14 mouse cellular contexts compared by ENCODE assay signal in the genomic region with DNA sequence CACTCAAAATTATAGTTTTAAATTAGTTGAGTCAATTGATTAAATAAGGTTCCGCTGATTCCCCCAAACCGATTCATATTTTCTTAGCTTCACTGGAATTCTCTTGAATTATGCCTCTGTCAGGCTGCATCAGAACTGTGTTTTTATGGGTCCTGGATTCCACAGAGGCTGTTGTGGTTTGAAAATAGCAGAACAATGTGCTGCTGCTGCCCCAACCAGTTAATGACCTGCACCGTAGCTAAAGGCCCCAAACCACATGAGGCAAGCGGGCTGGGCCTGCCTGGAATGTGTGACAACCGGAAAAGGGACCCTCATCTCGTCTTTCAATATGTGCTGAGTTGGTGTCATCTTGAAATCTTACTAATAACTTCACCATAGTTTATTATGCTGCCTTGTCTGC.
DNase-seq lines count a peak whose midpoint lies in the region; ATAC-seq and TF ChIP-seq lines count a peak whose summit lies in the region.
"Had no signal": no experiment of that assay in that cellular context is flagged by ENCODE, and none has a peak within 500 bp of the region (broad histone marks: within the 10 kb centered on the region; RNA-seq: fewer than 3 reads in every experiment).

No protein-coding gene starts in this region.

- H3K4me3 ChIP-seq in hindbrain, embryonic 11.5 days (ENCODE audit: low read depth, low read length) = no peak overlapping the region
- no peak overlapping the region for H3K4me3 ChIP-seq in hindbrain, postnatal 0 days (ENCODE audit: low read length)
- H3K4me3 ChIP-seq in limb, embryonic 10.5 days = no peak overlapping the region
- no peak overlapping the region for H3K4me3 ChIP-seq in heart, adult 2 months
- H3K4me3 ChIP-seq: neural tube, embryonic 12.5 days had no signal

- intact Hi-C loops in heart, adult 2 months (cut with DNase I) = no loop called here

- H3K9ac ChIP-seq in hindbrain, embryonic 11.5 days (ENCODE audit: low read depth, low read length) = no peak overlapping the region
- no peak overlapping the region for H3K9ac ChIP-seq in hindbrain, postnatal 0 days (replicated peaks; ENCODE audit: low read length)
- no peak overlapping the region for H3K9ac ChIP-seq in heart, adult 2 months (ENCODE audit: low read depth, low read length)
- H3K9ac ChIP-seq: liver, embryonic 14.5 days; neural tube, embryonic 12.5 days had no signal

- no peak for TF ChIP-seq POLR2A in heart, adult 2 months (IDR thresholded peaks at IDR 0.05; ENCODE audit: insufficient read depth, low read depth, low read length)

- DNase-seq in hindbrain, embryonic 11.5 days (ENCODE audit: low spot score) = peak; percentile 40
- no peak for DNase-seq in hindbrain, postnatal 0 days (ENCODE audit: low spot score)
- DNase-seq in Muller cell, postnatal 12 days (ENCODE audit: inconsistent ontology term) = peak; percentile 80
- peak; percentile 40 for DNase-seq in embryo, embryonic 10 days (ENCODE audit: low spot score)
- no peak for DNase-seq in limb, embryonic 10.5 days (ENCODE audit: low spot score)
- DNase-seq in right cerebral cortex, adult 18-20 months = no peak
- no peak for DNase-seq in lung, postnatal 4 days
- no peak for DNase-seq in heart, adult 2 months
- DNase-seq: adrenal gland, adult 2 months; cerebellum, adult 18-20 months; heart, adult 18-20 months; lung, postnatal 10 days had no signal

- no peaks in the 10 kb centered on the region for H3K79me2 ChIP-seq in heart, adult 2 months (replicated peaks; ENCODE audit: control insufficient read depth, insufficient read depth, low read length)

- H3K9me3 ChIP-seq in hindbrain, embryonic 11.5 days (ENCODE audit: control insufficient read depth, low read length) = no peaks in the 10 kb centered on the region
- H3K9me3 ChIP-seq in hindbrain, postnatal 0 days (ENCODE audit: low read length) = no peaks in the 10 kb centered on the region
- no peaks in the 10 kb centered on the region for H3K9me3 ChIP-seq in limb, embryonic 10.5 days (replicated peaks)
- H3K9me3 ChIP-seq: neural tube, embryonic 12.5 days had no signal

- H3K4me1 ChIP-seq in hindbrain, embryonic 11.5 days (replicated peaks; ENCODE audit: control insufficient read depth, insufficient read depth, low read length) = peaks cover 4% of the 10 kb centered on the region
- peaks cover 3% of the 10 kb centered on the region; the same call in 1 of the 2 replicates for H3K4me1 ChIP-seq in hindbrain, postnatal 0 days (ENCODE audit: insufficient read depth, low read length)
- H3K4me1 ChIP-seq in limb, embryonic 10.5 days = peaks cover 41% of the 10 kb centered on the region
- no peaks in the 10 kb centered on the region for H3K4me1 ChIP-seq in heart, adult 2 months (ENCODE audit: control insufficient read depth, insufficient read depth, low read length)

- no peak overlapping the region for H3K4me2 ChIP-seq in hindbrain, embryonic 11.5 days (replicated peaks; ENCODE audit: low read depth, low read length)
- H3K4me2 ChIP-seq in hindbrain, postnatal 0 days (ENCODE audit: low read depth, low read length) = no peak overlapping the region

- 0 out of 2 replicates have a peak overlapping the region, but pooled peaks have one; percentile 17 for H3K27ac ChIP-seq in hindbrain, embryonic 11.5 days (ENCODE audit: low read depth, low read length)
- H3K27ac ChIP-seq in hindbrain, postnatal 0 days = no peak overlapping the region
- H3K27ac ChIP-seq in limb, embryonic 10.5 days = peak overlapping the region; percentile 56
- no peak overlapping the region for H3K27ac ChIP-seq in heart, adult 2 months
- H3K27ac ChIP-seq: liver, embryonic 14.5 days had no signal

- TF ChIP-seq EP300 in heart, adult 2 months (IDR thresholded peaks at IDR 0.05; ENCODE audit: insufficient read depth, low read depth, low read length) = no peak

- no peak for ATAC-seq in hindbrain, embryonic 11.5 days (ENCODE audit: low FRiP score)
- no peak for ATAC-seq in hindbrain, postnatal 0 days

- no peaks in the 10 kb centered on the region for H3K27me3 ChIP-seq in hindbrain, embryonic 11.5 days (ENCODE audit: control insufficient read depth, insufficient read depth, low read length)
- H3K27me3 ChIP-seq in hindbrain, postnatal 0 days (ENCODE audit: insufficient read depth, low read length) = no peaks in the 10 kb centered on the region
- H3K27me3 ChIP-seq in limb, embryonic 10.5 days (ENCODE audit: low read depth, poor library complexity, severe bottlenecking) = no peaks in the 10 kb centered on the region
- no peaks in the 10 kb centered on the region for H3K27me3 ChIP-seq in heart, adult 2 months (ENCODE audit: control insufficient read depth, insufficient read depth, low read length)
- H3K27me3 ChIP-seq: neural tube, embryonic 12.5 days had no signal

- H3K36me3 ChIP-seq in hindbrain, embryonic 11.5 days (ENCODE audit: control insufficient read depth, insufficient read depth, low read length) = no peaks in the 10 kb centered on the region
- no peaks in the 10 kb centered on the region for H3K36me3 ChIP-seq in hindbrain, postnatal 0 days (ENCODE audit: insufficient read depth, low read length)
- no peaks in the 10 kb centered on the region for H3K36me3 ChIP-seq in limb, embryonic 10.5 days
- no peaks in the 10 kb centered on the region for H3K36me3 ChIP-seq in heart, adult 2 months (ENCODE audit: control insufficient read depth, insufficient read depth, low read length)
- H3K36me3 ChIP-seq: neural tube, embryonic 12.5 days had no signal

- TF ChIP-seq CTCF in hindbrain, postnatal 0 days (IDR thresholded peaks at IDR 0.05; ENCODE audit: low read depth) = no peak
- no peak for TF ChIP-seq CTCF in heart, adult 2 months (IDR thresholded peaks at IDR 0.05)

- WGBS in hindbrain, embryonic 11.5 days = 43% methylated on average over 6 of the region's 6 CpGs
- 54% methylated on average over 6 of the region's 6 CpGs for WGBS in hindbrain, postnatal 0 days
- 73% methylated on average over 6 of the region's 6 CpGs for WGBS in limb, embryonic 10.5 days
- 78% methylated on average over 6 of the region's 6 CpGs for WGBS in heart, adult 2 months

Comparison
In these comparisons a context has a peak if more than half of its experiments do, and no peak if none do; other contexts are left out.
1. DNase-seq: peak in hindbrain, embryonic 11.5 days (single experiment), Muller cell, postnatal 12 days (single experiment) and embryo, embryonic 10 days (single experiment); none in hindbrain, postnatal 0 days (single experiment), limb, embryonic 10.5 days (single experiment), right cerebral cortex, adult 18-20 months (single experiment), lung, postnatal 4 days (0 of 2) and heart, adult 2 months (0 of 2).
2. H3K27ac ChIP-seq: peak in hindbrain, embryonic 11.5 days (single experiment) and limb, embryonic 10.5 days (single experiment); none in hindbrain, postnatal 0 days (single experiment) and heart, adult 2 months (single experiment).